Mouse (Mus musculus) lung, adult 2 months (tissue): ENCODE results near the gene Taar2.

Source experiments
- CTCF ChIP-seq: fragments of 200-500 bp; IDR thresholded peaks from 2 replicates; pipeline ENCODE4 v1.5.1; 2011; ENCODE audit warnings: mild to moderate bottlenecking, low read length, control low read depth; ENCODE audit not compliant: insufficient read depth
- POLR2A ChIP-seq: fragments of 200-500 bp; IDR thresholded peaks from 2 replicates; pipeline ENCODE4 v1.6.1; 2011; ENCODE audit warnings: low read depth, mild to moderate bottlenecking, control low read depth, low read length, borderline replicate concordance; ENCODE audit errors: extremely low read depth

DNA sequence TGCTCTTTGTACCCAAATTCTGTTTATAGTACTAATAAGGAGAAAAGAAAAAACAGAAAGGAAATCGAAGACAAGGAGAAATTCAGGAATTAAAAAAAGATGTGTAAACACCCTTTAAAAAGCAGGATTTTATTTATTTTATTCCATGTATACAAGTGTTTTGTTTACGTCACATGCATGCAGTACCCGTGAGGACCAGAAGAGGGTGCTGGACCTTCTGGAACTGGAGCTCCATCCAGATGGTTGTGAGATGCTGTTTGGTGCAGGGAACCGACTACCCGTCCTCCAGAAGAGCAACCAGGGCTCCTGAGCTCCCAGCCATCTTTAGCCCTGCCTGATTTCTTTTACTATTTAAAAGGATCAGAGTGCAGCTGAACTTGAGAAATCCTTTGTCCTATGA, 4.1 kb downstream of the Taar2 start:
- TF ChIP-seq CTCF (peak; percentile 41), POLR2A (no peak)
